Mouse (Mus musculus): ENCODE results near the gene Gria3. TPM values are rescaled to one million over a fixed set of nuclear protein-coding genes. Genes with fewer than 3 reads are reported as not detected.

Gene Gria3
- total RNA-seq, 2 experiments from 2014 or later: 203 to 224 TPM

DNA sequence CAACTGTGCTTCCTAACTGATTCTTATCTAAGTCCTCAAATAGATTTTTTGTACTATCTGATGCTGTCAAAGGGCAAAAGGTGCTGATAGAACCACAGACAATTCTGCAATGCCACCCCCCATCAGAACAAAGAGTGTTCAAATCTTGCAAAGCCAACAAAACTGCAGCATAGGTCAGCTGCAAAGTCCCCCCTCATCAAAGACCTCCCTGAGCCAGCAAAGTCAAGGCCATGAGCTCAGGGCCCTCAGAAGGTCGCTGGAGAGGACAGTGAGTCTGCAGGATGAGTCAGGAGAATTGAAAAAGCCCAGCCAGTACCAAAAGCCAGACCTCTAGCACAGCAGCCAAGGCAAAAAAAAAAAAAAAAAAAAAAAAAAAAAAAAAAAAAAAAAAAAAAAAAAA, 34.9 kb downstream of the Gria3 start:
- Histone ChIP-seq H3K27ac (no peak overlapping the region), H3K4me3 (no peak overlapping the region)
- no peak for DNase-seq (ENCODE audit: extremely low spot score in 1 of 2, low spot score in 2 of 2)
- TF ChIP-seq CTCF (IDR thresholded peaks at IDR 0.05): no peak
- intact Hi-C loops (cut with DNase I): no loop called here

DNA sequence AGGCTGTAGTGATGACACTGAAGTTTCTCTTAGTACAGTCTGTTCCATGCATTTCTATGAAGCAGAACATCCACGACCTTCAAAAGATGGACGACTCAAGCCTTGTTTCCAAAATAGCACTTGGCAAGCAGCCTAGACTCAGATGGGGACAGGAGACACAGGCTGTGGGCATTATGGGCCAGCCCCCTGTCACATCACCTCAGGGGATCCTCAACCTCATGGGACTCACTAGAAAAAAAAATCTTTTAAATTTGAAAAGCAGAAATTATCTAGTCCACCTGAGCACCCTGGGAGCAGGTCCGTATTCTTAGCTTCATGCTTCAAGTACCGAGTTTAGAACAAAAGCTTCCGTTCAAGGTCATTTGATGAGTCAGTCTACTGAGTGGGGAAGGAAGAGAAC, 38.2 kb downstream of the Gria3 start:
- TF ChIP-seq CTCF (IDR thresholded peaks at IDR 0.05): no peak
- DNase-seq (ENCODE audit: extremely low spot score in 1 of 2, low spot score in 2 of 2): no peak
- no peak overlapping the region for H3K4me3 ChIP-seq
- intact Hi-C loops (cut with DNase I): no loop called here
- no peak overlapping the region for H3K27ac ChIP-seq

DNA sequence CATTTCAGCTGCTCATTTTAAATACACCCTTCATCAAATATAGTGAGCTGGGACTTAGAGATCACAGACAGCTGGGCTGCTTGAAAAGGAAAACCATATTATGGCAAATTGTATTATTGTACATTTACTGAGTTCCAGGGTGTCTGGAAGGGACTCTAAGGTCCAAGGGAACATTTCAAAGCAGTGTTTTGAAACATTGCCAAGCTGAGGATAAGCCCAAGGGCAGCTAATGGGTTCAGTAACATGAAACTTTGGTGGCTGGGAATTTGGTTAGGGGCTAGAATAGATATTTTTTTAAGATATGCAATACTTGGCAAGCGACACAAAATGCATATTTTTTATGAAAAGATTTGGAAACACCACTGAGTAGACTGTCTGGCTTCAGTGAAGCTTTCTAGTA, 48.2 kb downstream of the Gria3 start:
- H3K4me3 ChIP-seq: no peak overlapping the region
- no peak for TF ChIP-seq CTCF (IDR thresholded peaks at IDR 0.05)
- no peak for DNase-seq (ENCODE audit: extremely low spot score in 1 of 2, low spot score in 2 of 2)
- no peak overlapping the region for H3K27ac ChIP-seq
- intact Hi-C loops (cut with DNase I): no loop called here

- no peak for TF ChIP-seq CTCF (IDR thresholded peaks at IDR 0.05)
- intact Hi-C loops (cut with DNase I): no loop called here
- no peak overlapping the region for H3K27ac ChIP-seq
- DNase-seq (ENCODE audit: extremely low spot score in 1 of 2, low spot score in 2 of 2): no peak
- no peak overlapping the region for H3K4me3 ChIP-seq
Observed at GRCm38 (mm10) chrX:41477486-41477885, 76.8 kb downstream of the Gria3 start.

GRCm38 (mm10) chrX:41496528-41496927, 95.9 kb downstream of the Gria3 start:
- Histone ChIP-seq H3K4me3 (no peak overlapping the region), H3K27ac (no peak overlapping the region)
- TF ChIP-seq CTCF (IDR thresholded peaks at IDR 0.05): no peak
- DNase-seq (ENCODE audit: extremely low spot score in 1 of 2, low spot score in 2 of 2): no peak
- intact Hi-C loops (cut with DNase I): no loop called here

- Histone ChIP-seq H3K27ac (no peak overlapping the region), H3K4me3 (no peak overlapping the region)
- intact Hi-C loops (cut with DNase I): no loop called here
- TF ChIP-seq CTCF (IDR thresholded peaks at IDR 0.05): no peak
- DNase-seq (ENCODE audit: extremely low spot score in 1 of 2, low spot score in 2 of 2): no peak
Observed at GRCm38 (mm10) chrX:41505371-41505770, 104.7 kb downstream of the Gria3 start.

- no peak for TF ChIP-seq CTCF (IDR thresholded peaks at IDR 0.05)
- DNase-seq (ENCODE audit: extremely low spot score in 1 of 2, low spot score in 2 of 2): no peak
- H3K4me3 ChIP-seq: no peak overlapping the region
- intact Hi-C loops (cut with DNase I): no loop called here
- H3K27ac ChIP-seq: no peak overlapping the region
Observed at GRCm38 (mm10) chrX:41507959-41508358, 107.3 kb downstream of the Gria3 start.

DNA sequence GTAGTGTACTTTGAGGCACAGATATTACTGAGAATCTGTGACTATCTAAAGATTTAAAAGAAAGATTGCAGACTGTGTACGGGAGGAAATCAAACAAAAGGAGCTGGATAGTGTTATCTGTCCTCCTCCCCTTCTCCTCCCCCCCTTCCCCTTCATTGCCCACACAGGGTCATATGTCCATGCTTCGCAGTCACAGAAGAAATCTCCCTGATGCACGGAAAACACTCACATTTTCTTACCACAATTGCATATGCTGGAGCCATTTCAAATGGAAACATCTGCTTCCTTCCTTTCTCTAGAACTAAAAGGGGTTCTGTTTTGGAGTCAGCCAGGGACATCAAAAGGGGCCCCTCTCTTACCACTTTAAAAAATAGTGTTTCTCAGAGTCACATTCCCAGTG, 114.3 kb downstream of the Gria3 start:
- intact Hi-C loops (cut with DNase I): no loop called here

GRCm38 (mm10) chrX:41532511-41532910, 131.9 kb downstream of the Gria3 start:
- Histone ChIP-seq H3K4me3 (no peak overlapping the region), H3K27ac (no peak overlapping the region)
- TF ChIP-seq CTCF (IDR thresholded peaks at IDR 0.05): no peak
- no peak for DNase-seq (ENCODE audit: extremely low spot score in 1 of 2, low spot score in 2 of 2)
- intact Hi-C loops (cut with DNase I): loop anchor here (10.0 kb wide), 1 partner anchor 278 kb away; no protein-coding TSS in a partner anchor

More for the DNA sequence above, 114.3 kb downstream of the Gria3 start:
- H3K27ac ChIP-seq: no peak overlapping the region
- no peak for DNase-seq (ENCODE audit: extremely low spot score in 1 of 2, low spot score in 2 of 2)
- no peak overlapping the region for H3K4me3 ChIP-seq
- TF ChIP-seq CTCF (IDR thresholded peaks at IDR 0.05): no peak

- intact Hi-C loops (cut with DNase I): loop anchor here (10.0 kb wide), 1 partner anchor 281 kb away; no protein-coding TSS in a partner anchor
- Histone ChIP-seq H3K27ac (no peak overlapping the region), H3K4me3 (no peak overlapping the region)
- no peak for TF ChIP-seq CTCF (IDR thresholded peaks at IDR 0.05)
- DNase-seq (ENCODE audit: extremely low spot score in 1 of 2, low spot score in 2 of 2): no peak
Observed at GRCm38 (mm10) chrX:41535886-41536285, 135.2 kb downstream of the Gria3 start.

DNA sequence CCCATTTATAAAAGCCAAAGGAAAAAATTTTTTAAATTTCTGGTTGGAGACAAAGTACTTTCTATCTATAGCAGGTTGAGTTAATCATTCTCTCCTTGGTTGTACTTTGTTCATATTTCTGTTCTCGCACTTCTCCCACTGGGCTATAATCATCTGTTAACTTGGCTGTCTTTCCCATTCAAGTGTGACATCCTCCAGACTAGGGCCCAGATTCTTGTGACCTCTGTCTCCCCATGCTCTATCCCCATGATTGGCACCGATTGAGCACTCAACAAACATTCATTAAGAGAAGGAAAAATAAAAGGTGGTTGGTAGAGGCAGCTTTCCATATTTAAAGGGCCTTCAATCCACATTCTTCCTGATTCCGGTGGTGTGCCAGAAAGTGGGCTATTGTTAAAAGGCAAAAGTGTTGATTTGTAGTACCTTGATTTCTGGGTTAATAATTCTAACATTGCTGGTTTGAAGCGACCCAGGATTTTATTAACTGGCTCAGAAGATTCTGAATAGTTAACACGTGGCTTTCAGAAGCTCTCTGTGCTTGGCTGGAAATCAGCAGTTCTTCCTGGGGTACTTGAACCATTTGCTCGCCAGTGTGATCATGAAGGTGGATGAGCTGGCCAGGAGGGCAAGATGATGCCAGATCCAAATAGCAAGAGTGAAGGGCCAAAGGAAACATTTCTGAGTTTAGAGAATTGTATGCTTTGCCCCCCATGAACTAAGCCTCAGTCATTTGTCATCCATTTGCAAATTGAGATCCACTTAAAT, 161.8 kb downstream of the Gria3 start:
- DNase-seq (ENCODE audit: extremely low spot score in 1 of 2, low spot score in 2 of 2): no peak
- TF ChIP-seq CTCF (IDR thresholded peaks at IDR 0.05): no peak
- Histone ChIP-seq H3K4me3 (no peak overlapping the region), H3K27ac (no peak overlapping the region)
- intact Hi-C loops (cut with DNase I): no loop called here

DNA sequence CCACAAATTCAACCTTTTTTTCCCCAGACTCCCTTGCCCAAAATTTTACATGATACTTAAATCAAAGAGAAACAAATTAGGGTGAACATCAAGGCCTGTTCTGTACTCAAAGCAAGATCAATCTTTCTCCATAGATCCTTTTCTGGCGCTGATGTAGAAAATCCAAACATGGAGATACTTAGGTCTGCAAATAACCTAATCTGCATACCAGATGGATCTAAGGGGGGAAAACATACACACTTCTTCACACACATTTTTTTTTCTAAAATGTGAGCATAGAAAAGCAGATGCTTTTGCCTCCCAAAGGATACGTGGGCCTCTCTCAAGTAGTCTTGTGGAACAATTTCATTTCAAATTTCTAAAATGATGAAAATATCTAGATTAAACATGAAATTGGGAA, 164.2 kb downstream of the Gria3 start:
- no peak overlapping the region for H3K4me3 ChIP-seq
- no peak for DNase-seq (ENCODE audit: extremely low spot score in 1 of 2, low spot score in 2 of 2)
- intact Hi-C loops (cut with DNase I): no loop called here
- H3K27ac ChIP-seq: no peak overlapping the region
- TF ChIP-seq CTCF (IDR thresholded peaks at IDR 0.05): no peak

GRCm38 (mm10) chrX:41573079-41573478, 172.4 kb downstream of the Gria3 start:
- Histone ChIP-seq H3K4me3 (no peak overlapping the region), H3K27ac (no peak overlapping the region)
- TF ChIP-seq CTCF (IDR thresholded peaks at IDR 0.05): no peak
- intact Hi-C loops (cut with DNase I): no loop called here
- DNase-seq (ENCODE audit: extremely low spot score in 1 of 2, low spot score in 2 of 2): no peak

Data from left cerebral cortex, adult 2 months (tissue).